In genomic region chr2:46245717-46246116, GRCm38 (mm10) we compare ENCODE assay signal across 18 mouse cellular contexts.
DNase-seq lines count a peak whose midpoint lies in the region; ATAC-seq and TF ChIP-seq lines count a peak whose summit lies in the region.
"Had no signal": no experiment of that assay in that cellular context is flagged by ENCODE, and none has a peak within 500 bp of the region (broad histone marks: within the 10 kb centered on the region; RNA-seq: fewer than 3 reads in every experiment).

No protein-coding gene starts in this region.

- no peak overlapping the region for H3K27ac ChIP-seq in liver, adult 2 months (replicated peaks; ENCODE audit: insufficient read depth, low read depth, low read length)
- no peak overlapping the region for H3K27ac ChIP-seq in liver, embryonic 11.5 days (ENCODE audit: low read depth, low read length)
- no peak overlapping the region for H3K27ac ChIP-seq in CH12.LX (ENCODE audit: insufficient read depth, low read depth)
- no peak overlapping the region for H3K27ac ChIP-seq in forebrain, embryonic 16.5 days (ENCODE audit: low read length)
- H3K27ac ChIP-seq in hindbrain, embryonic 10.5 days: no peak overlapping the region
- H3K27ac ChIP-seq: embryonic facial prominence, embryonic 13.5 days; forebrain, embryonic 12.5 days; hindbrain, embryonic 12.5 days; limb, embryonic 12.5 days; neural tube, embryonic 13.5 days had no signal

- H3K4me1 ChIP-seq in liver, adult 2 months (ENCODE audit: control insufficient read depth, insufficient read depth, low read length): no peaks in the 10 kb centered on the region
- no peaks in the 10 kb centered on the region for H3K4me1 ChIP-seq in liver, embryonic 11.5 days (replicated peaks; ENCODE audit: control insufficient read depth, insufficient read depth, low read length)
- peaks cover 0 to 10% of the 10 kb centered on the region in 2 experiments; a peak in 1 of 4 replicates for H3K4me1 ChIP-seq in CH12.LX (ENCODE audit: control insufficient read depth in 1 of 2, insufficient read depth in 2 of 2)
- no peaks in the 10 kb centered on the region for H3K4me1 ChIP-seq in forebrain, embryonic 16.5 days (replicated peaks; ENCODE audit: control insufficient read depth, insufficient read depth, low read length)
- H3K4me1 ChIP-seq in hindbrain, embryonic 10.5 days (replicated peaks): no peaks in the 10 kb centered on the region
- H3K4me1 ChIP-seq: embryonic facial prominence, embryonic 13.5 days; forebrain, embryonic 12.5 days; heart, embryonic 12.5 days; hindbrain, embryonic 12.5 days; limb, embryonic 12.5 days; neural tube, embryonic 13.5 days had no signal

- no peaks in the 10 kb centered on the region for H3K27me3 ChIP-seq in liver, adult 2 months (ENCODE audit: control insufficient read depth, insufficient read depth, low read length)
- no peaks in the 10 kb centered on the region for H3K27me3 ChIP-seq in liver, embryonic 11.5 days (replicated peaks; ENCODE audit: control insufficient read depth, insufficient read depth, low read length)
- no peaks in the 10 kb centered on the region for H3K27me3 ChIP-seq in CH12.LX (replicated peaks)
- no peaks in the 10 kb centered on the region for H3K27me3 ChIP-seq in forebrain, embryonic 16.5 days (replicated peaks; ENCODE audit: control insufficient read depth, insufficient read depth, low read length)
- H3K27me3 ChIP-seq in hindbrain, embryonic 10.5 days (ENCODE audit: insufficient read depth, poor library complexity, severe bottlenecking): no peaks in the 10 kb centered on the region
- H3K27me3 ChIP-seq: embryonic facial prominence, embryonic 13.5 days; forebrain, embryonic 12.5 days; heart, embryonic 12.5 days; hindbrain, embryonic 12.5 days; limb, embryonic 12.5 days; neural tube, embryonic 13.5 days had no signal

- H3K79me2 ChIP-seq in liver, adult 2 months (ENCODE audit: control insufficient read depth, insufficient read depth, low read length): no peaks in the 10 kb centered on the region
- no peaks in the 10 kb centered on the region for H3K79me2 ChIP-seq in CH12.LX (replicated peaks; ENCODE audit: control insufficient read depth, extremely low read depth, insufficient read depth, poor library complexity, severe bottlenecking)

- no peak for TF ChIP-seq EP300 in CH12.LX (IDR thresholded peaks at IDR 0.05; ENCODE audit: low read length)

- 49% methylated on average over 3 of the region's 3 CpGs for WGBS in liver, adult 2 months
- WGBS in liver, embryonic 11.5 days: 49% methylated on average over 3 of the region's 3 CpGs
- 57% methylated on average over 3 of the region's 3 CpGs for WGBS in forebrain, embryonic 16.5 days
- WGBS in hindbrain, embryonic 10.5 days: 81% methylated on average over 3 of the region's 3 CpGs

- DNase-seq in liver, adult 2 months (ENCODE audit: extremely low read depth, low read depth, low spot score): peak; percentile 31
- no peak for DNase-seq in liver, embryonic 11.5 days (ENCODE audit: low spot score)
- DNase-seq in CH12.LX (ENCODE audit: extremely low read depth): peak; percentile 44
- peak; percentile 12 for DNase-seq in c-Kit-positive CD71-negative TER-119-negative erythroid progenitor cells, embryonic 14.5 days (ENCODE audit: low read depth)
- no peak for DNase-seq in hindbrain, embryonic 10.5 days (ENCODE audit: low spot score)
- DNase-seq: cerebellum, postnatal 25 days; kidney, adult 11 months; kidney, postnatal 4 days; thymus, postnatal 14 days had no signal

- no peak for TF ChIP-seq RAD21 in CH12.LX (IDR thresholded peaks at IDR 0.05; ENCODE audit: low read depth, low read length)

- H3K4me2 ChIP-seq in liver, embryonic 11.5 days: no peak overlapping the region
- H3K4me2 ChIP-seq in CH12.LX (ENCODE audit: insufficient read depth, low read depth, poor library complexity, severe bottlenecking): peak overlapping the region; percentile 57; the same call in 1 of the 2 replicates
- H3K4me2 ChIP-seq in forebrain, embryonic 16.5 days (ENCODE audit: low read length): no peak overlapping the region
- H3K4me2 ChIP-seq: embryonic facial prominence, embryonic 13.5 days; forebrain, embryonic 12.5 days; heart, embryonic 12.5 days; hindbrain, embryonic 12.5 days; limb, embryonic 12.5 days; neural tube, embryonic 13.5 days had no signal

- no peak overlapping the region for H3K9ac ChIP-seq in liver, adult 2 months (ENCODE audit: low read depth, low read length)
- H3K9ac ChIP-seq in liver, embryonic 11.5 days (ENCODE audit: low read depth, low read length): no peak overlapping the region
- H3K9ac ChIP-seq in CH12.LX (ENCODE audit: insufficient read depth, low read depth): no peak overlapping the region; the same call in 1 of the 2 replicates
- no peak overlapping the region for H3K9ac ChIP-seq in forebrain, embryonic 16.5 days (replicated peaks; ENCODE audit: low read depth, low read length)
- H3K9ac ChIP-seq: embryonic facial prominence, embryonic 13.5 days; forebrain, embryonic 12.5 days; heart, embryonic 12.5 days; hindbrain, embryonic 12.5 days; limb, embryonic 12.5 days; neural tube, embryonic 13.5 days had no signal

- no peak for TF ChIP-seq POLR2A in liver, adult 2 months (IDR thresholded peaks at IDR 0.05; ENCODE audit: extremely low read depth, insufficient read depth, low read length)
- no peak for TF ChIP-seq POLR2A in CH12.LX (IDR thresholded peaks at IDR 0.05; ENCODE audit: low read depth, low read length)

- in situ Hi-C loops in CH12.LX (cut with MboI; ENCODE audit: low pct_ligation_motif_present, low pct_unique_long_range_greater_than_20kb, low sequenced_read_pairs): no loop called here

- H3K4me3 ChIP-seq in liver, adult 2 months (ENCODE audit: insufficient read depth, low read depth, low read length): no peak overlapping the region
- H3K4me3 ChIP-seq in liver, embryonic 11.5 days (ENCODE audit: low read depth, low read length): no peak overlapping the region
- no peak overlapping the region for H3K4me3 ChIP-seq in CH12.LX (replicated peaks in 1 of 3; ENCODE audit: low read depth in 2 of 3, low read length in 2 of 3, poor library complexity in 1 of 3)
- H3K4me3 ChIP-seq in forebrain, embryonic 16.5 days (replicated peaks; ENCODE audit: low read length): no peak overlapping the region
- no peak overlapping the region for H3K4me3 ChIP-seq in hindbrain, embryonic 10.5 days
- H3K4me3 ChIP-seq: embryonic facial prominence, embryonic 13.5 days; forebrain, embryonic 12.5 days; heart, embryonic 12.5 days; hindbrain, embryonic 12.5 days; limb, embryonic 12.5 days; neural tube, embryonic 13.5 days had no signal

- dilution Hi-C loops in CH12.LX (cut with MboI; ENCODE audit: extremely low pct_ligation_motif_present, extremely low pct_unique_long_range_greater_than_20kb, low sequenced_read_pairs): no loop called here

- H3K36me3 ChIP-seq in liver, adult 2 months (ENCODE audit: control insufficient read depth, insufficient read depth, low read length): no peaks in the 10 kb centered on the region
- H3K36me3 ChIP-seq in liver, embryonic 11.5 days (ENCODE audit: control insufficient read depth, insufficient read depth, low read length): no peaks in the 10 kb centered on the region
- H3K36me3 ChIP-seq in CH12.LX (replicated peaks in 1 of 2; ENCODE audit: control insufficient read depth in 1 of 2, insufficient read depth in 1 of 2, low read length in 1 of 2): no peaks in the 10 kb centered on the region
- no peaks in the 10 kb centered on the region for H3K36me3 ChIP-seq in forebrain, embryonic 16.5 days (ENCODE audit: control insufficient read depth, insufficient read depth)
- H3K36me3 ChIP-seq in hindbrain, embryonic 10.5 days: no peaks in the 10 kb centered on the region
- H3K36me3 ChIP-seq: embryonic facial prominence, embryonic 13.5 days; forebrain, embryonic 12.5 days; heart, embryonic 12.5 days; hindbrain, embryonic 12.5 days; limb, embryonic 12.5 days; neural tube, embryonic 13.5 days had no signal

- no peak for TF ChIP-seq CTCF in liver, adult 2 months (IDR thresholded peaks at IDR 0.05; ENCODE audit: low read depth, low read length)
- TF ChIP-seq CTCF in CH12.LX (conservative IDR thresholded peaks at IDR 0.05 in 1 of 2, IDR thresholded peaks at IDR 0.05 in 1 of 2; ENCODE audit: low read depth in 2 of 2, low read length in 2 of 2): no peak

- no peaks in the 10 kb centered on the region for H3K9me3 ChIP-seq in liver, embryonic 11.5 days (ENCODE audit: control insufficient read depth, low read length)
- no peaks in the 10 kb centered on the region for H3K9me3 ChIP-seq in CH12.LX (replicated peaks; ENCODE audit: low read length)
- no peaks in the 10 kb centered on the region for H3K9me3 ChIP-seq in forebrain, embryonic 16.5 days (ENCODE audit: control insufficient read depth, low read length)
- H3K9me3 ChIP-seq in hindbrain, embryonic 10.5 days: no peaks in the 10 kb centered on the region
- H3K9me3 ChIP-seq: embryonic facial prominence, embryonic 13.5 days; forebrain, embryonic 12.5 days; heart, embryonic 12.5 days; hindbrain, embryonic 12.5 days; limb, embryonic 12.5 days; neural tube, embryonic 13.5 days had no signal

- ATAC-seq in liver, embryonic 11.5 days (replicated peaks; ENCODE audit: low FRiP score): no peak
- ATAC-seq in neutrophil, adult 5-6 weeks (ENCODE audit: extremely low read depth, insufficient number of reproducible peaks, low FRiP score, poor library complexity, severe bottlenecking): peak; percentile 66; the same call in 1 of the 2 replicates
- no peak for ATAC-seq in forebrain, embryonic 16.5 days
- ATAC-seq: midbrain, embryonic 16.5 days had no signal

TF ChIP-seq in CH12.LX, 34 proteins besides CTCF, POLR2A, EP300 and RAD21:
- TF ChIP-seq GABPA (IDR thresholded peaks at IDR 0.05; ENCODE audit: insufficient replicate concordance, low read depth, low read length): no peak
- no peak for TF ChIP-seq JUN (IDR thresholded peaks at IDR 0.05; ENCODE audit: insufficient read depth, low read depth, low read length)
- TF ChIP-seq KAT2A (IDR thresholded peaks at IDR 0.05; ENCODE audit: insufficient replicate concordance, low read length): no peak
- TF ChIP-seq PAX5 (IDR thresholded peaks at IDR 0.05; ENCODE audit: low read length): no peak
- no peak for TF ChIP-seq ZNF384 (IDR thresholded peaks at IDR 0.05; ENCODE audit: low read depth, low read length)
- no peak for TF ChIP-seq ETS1 (conservative IDR thresholded peaks at IDR 0.05; ENCODE audit: low read depth, low read length)
- no peak for TF ChIP-seq TBP (conservative IDR thresholded peaks at IDR 0.05; ENCODE audit: low read depth, low read length)
- TF ChIP-seq CHD2 (IDR thresholded peaks at IDR 0.05; ENCODE audit: low read length): no peak
- no peak for TF ChIP-seq SIN3A (IDR thresholded peaks at IDR 0.05; ENCODE audit: low read length)
- TF ChIP-seq TCF12 (IDR thresholded peaks at IDR 0.05; ENCODE audit: low read depth, low read length): no peak
- TF ChIP-seq SMC3 (IDR thresholded peaks at IDR 0.05; ENCODE audit: low read depth, low read length): no peak
- TF ChIP-seq MAFK (IDR thresholded peaks at IDR 0.05; ENCODE audit: insufficient replicate concordance, low read length): no peak
- TF ChIP-seq MAX (IDR thresholded peaks at IDR 0.05; ENCODE audit: low read length): no peak

Comparison
In these comparisons a context has a peak if more than half of its experiments do, and no peak if none do; other contexts are left out.
1. DNase-seq: peak in liver, adult 2 months (single experiment), CH12.LX (single experiment) and c-Kit-positive CD71-negative TER-119-negative erythroid progenitor cells, embryonic 14.5 days (single experiment); none in liver, embryonic 11.5 days (single experiment) and hindbrain, embryonic 10.5 days (single experiment).